Mouse (Mus musculus) hindbrain, embryonic 15.5 days (tissue): Measurements from ENCODE around the gene Foxl1. TPM values are rescaled to one million over a fixed set of nuclear protein-coding genes. Genes with fewer than 3 reads are reported as not detected.
A peak's percentile ranks its signal among the peaks of the same experiment; 100 is the strongest.

Source experiments
- ATAC-seq: fragments of 200-750 bp; cut with Nextera tagmentation; 2 replicates; pipeline ENCODE4 v1.8.0; 2017; ENCODE audit warnings: low read depth, moderate number of reproducible peaks, moderate TSS enrichment; ENCODE audit not compliant: low FRiP score
- H3K27ac ChIP-seq: fragments of 300-500 bp; sonication (generic); replicated peaks from 2 replicates; pipeline ENCODE4 v1.5.1; 2015; ENCODE audit warnings: mild to moderate bottlenecking, inconsistent platforms
- H3K27me3 ChIP-seq: fragments of 300-500 bp; sonication (generic); 2 replicates; pipeline ENCODE4 v1.6.1; 2015; ENCODE audit warnings: control low read depth, inconsistent platforms
- H3K36me3 ChIP-seq: fragments of 300-500 bp; sonication (generic); 2 replicates; pipeline ENCODE4 v1.6.1; 2015; ENCODE audit warnings: control low read depth, inconsistent platforms
- H3K4me1 ChIP-seq: fragments of 300-500 bp; sonication (generic); replicated peaks from 2 replicates; pipeline ENCODE4 v1.6.1; 2015; ENCODE audit warnings: control low read depth, inconsistent platforms
- H3K4me2 ChIP-seq: fragments of 300-500 bp; sonication (generic); 2 replicates; pipeline ENCODE4 v1.6.1; 2015; ENCODE audit warnings: moderate library complexity, mild to moderate bottlenecking, inconsistent platforms
- H3K4me3 ChIP-seq: fragments of 300-500 bp; sonication (generic); 2 replicates; pipeline ENCODE4 v1.5.1; 2015; ENCODE audit warnings: mild to moderate bottlenecking, inconsistent platforms
- H3K9ac ChIP-seq: fragments of 300-500 bp; sonication (generic); 2 replicates; pipeline ENCODE4 v1.6.1; 2015; ENCODE audit warnings: inconsistent platforms
- H3K9me3 ChIP-seq: fragments of 300-500 bp; sonication (generic); 2 replicates; pipeline ENCODE4 v1.6.1; 2016; ENCODE audit warnings: control low read depth, inconsistent platforms
- WGBS: fragments of 180-500 bp; shearing (Covaris S2); methylation state at CpG from one replicate; pipeline ENCODE4 v1.1.7; 2015; 5-methylcytosine and 5-hydroxymethylcytosine counted together
- polyA plus RNA-seq: library from polyadenylated mRNA; unstranded; fragments of >200 nt; fragmentation: Nextera tagmentation; extraction: Ambion mirVana; gene quantifications from 2 replicates; pipeline ENCODE4 v1.2.1, GENCODE M21; 2015

Gene Foxl1
- polyA plus RNA-seq, 1 experiment from 2014 or later: 0.40 TPM

DNA sequence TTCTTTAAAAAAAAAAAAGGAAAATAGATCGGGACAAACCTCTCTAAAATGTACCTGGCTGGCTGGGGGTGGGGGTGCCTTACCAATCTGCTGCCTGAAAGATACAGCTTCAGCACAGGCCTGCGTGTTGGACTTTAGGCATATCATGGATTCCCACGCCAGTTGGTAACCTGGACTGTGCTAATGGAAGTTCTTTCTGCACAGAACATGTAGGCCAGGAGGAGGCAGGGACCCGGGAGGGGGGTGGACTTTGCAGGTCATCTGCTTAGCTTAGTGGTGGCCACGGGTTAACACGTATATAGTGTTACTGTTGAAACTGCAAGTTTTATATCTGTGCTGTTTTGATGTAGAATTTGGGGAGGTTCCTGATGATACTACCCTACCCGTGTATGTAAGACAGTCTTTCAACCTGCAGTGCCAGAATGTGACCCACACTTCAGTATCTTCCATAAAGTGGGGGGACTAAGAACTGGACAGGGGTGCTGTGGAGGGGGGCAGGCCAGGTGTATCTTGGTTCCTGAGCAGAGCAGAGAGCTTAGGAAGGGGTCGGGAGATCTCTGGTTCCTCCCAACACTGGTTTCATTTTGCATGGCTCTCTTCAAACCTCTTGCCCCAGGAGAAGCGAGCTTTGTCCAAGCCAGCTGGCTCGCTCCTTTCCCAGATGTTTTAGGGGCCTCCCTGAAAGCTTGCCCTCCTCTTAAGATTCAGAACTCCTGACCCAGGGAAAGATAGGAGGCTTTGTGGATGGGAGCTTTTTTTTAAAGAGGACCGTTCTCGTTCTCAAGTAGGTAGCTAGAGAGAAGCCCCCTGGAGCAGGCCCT lies 7.9 kb upstream of the Foxl1 start:
- H3K4me1 ChIP-seq: peaks cover 15% of the 10 kb centered on the region
- no peak for ATAC-seq
- H3K4me3 ChIP-seq: 0 out of 2 replicates have a peak overlapping the region, but pooled peaks have one; percentile 0
- no peaks in the 10 kb centered on the region for H3K9me3 ChIP-seq
- H3K27me3 ChIP-seq: peaks cover 91% of the 10 kb centered on the region
- no peak overlapping the region for H3K4me2 ChIP-seq
- H3K9ac ChIP-seq: no peak overlapping the region
- no peaks in the 10 kb centered on the region for H3K36me3 ChIP-seq
- no peak overlapping the region for H3K27ac ChIP-seq
- WGBS: 8% methylated on average over 12 of the region's 12 CpGs

GRCm38 (mm10) chr8:121120456-121121419 lies 7.0 kb upstream of the Foxl1 start:
- WGBS: 6% methylated on average over 17 of the region's 17 CpGs
- Histone ChIP-seq H3K27ac (no peak overlapping the region), H3K27me3 (peaks cover 92% of the 10 kb centered on the region), H3K9me3 (no peaks in the 10 kb centered on the region), H3K9ac (no peak overlapping the region), H3K36me3 (no peaks in the 10 kb centered on the region), H3K4me3 (no peak overlapping the region), H3K4me1 (peaks cover 20% of the 10 kb centered on the region), H3K4me2 (no peak overlapping the region)
- no peak for ATAC-seq

DNA sequence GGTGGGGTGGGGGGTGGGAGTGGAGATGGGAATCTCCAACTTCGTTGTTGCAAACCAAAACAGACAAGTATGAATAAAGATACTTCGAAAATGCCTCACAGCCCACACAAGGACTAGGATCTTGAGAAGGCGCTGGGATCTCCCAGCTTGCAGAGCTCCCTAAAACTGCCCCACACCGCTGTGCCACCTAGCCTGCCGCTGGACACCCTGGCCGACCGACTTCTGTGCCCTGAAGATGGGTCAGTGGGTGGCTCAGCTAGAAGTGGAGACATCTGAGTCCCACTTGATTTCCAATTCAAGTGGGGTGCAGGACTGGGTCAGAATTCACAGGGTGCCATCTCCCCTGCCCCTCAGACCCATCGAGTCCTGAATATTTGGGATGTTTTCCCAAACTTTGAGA lies 6.0 kb upstream of the Foxl1 start:
- Histone ChIP-seq H3K9ac (no peak overlapping the region), H3K36me3 (no peaks in the 10 kb centered on the region), H3K4me2 (no peak overlapping the region), H3K27ac (no peak overlapping the region), H3K9me3 (no peaks in the 10 kb centered on the region), H3K27me3 (peaks cover 93% of the 10 kb centered on the region), H3K4me1 (peaks cover 14% of the 10 kb centered on the region), H3K4me3 (no peak overlapping the region)
- WGBS: 8% methylated on average over 8 of the region's 8 CpGs
- no peak for ATAC-seq

DNA sequence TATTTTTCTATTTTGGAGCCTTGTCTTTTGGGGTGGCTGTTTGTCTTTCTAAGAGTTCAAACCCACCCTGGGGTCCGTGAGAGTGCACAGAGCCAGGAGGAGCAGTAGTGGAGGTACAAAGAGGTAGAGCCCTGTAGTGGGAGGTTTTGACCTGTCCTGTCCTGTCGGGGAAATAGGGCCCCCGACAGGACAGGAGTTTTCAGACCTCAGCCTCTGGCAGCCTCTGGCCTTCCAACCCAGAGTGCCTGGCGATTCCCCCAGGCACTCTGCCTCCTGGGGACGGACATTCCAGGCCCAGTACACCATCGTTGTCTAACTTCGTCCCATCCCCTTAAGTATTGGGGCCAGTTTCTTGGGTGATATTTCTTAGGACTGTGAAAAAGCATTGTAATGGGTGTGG lies 5.4 kb upstream of the Foxl1 start:
- H3K4me3 ChIP-seq: no peak overlapping the region
- 10% methylated on average over 7 of the region's 7 CpGs for WGBS

GRCm38 (mm10) chr8:121123113-121123512 lies 4.6 kb upstream of the Foxl1 start:
- no peaks in the 10 kb centered on the region for H3K9me3 ChIP-seq
- peaks cover 94% of the 10 kb centered on the region for H3K27me3 ChIP-seq
- no peak for ATAC-seq
- H3K4me2 ChIP-seq: no peak overlapping the region
- H3K36me3 ChIP-seq: no peaks in the 10 kb centered on the region
- no peak overlapping the region for H3K4me3 ChIP-seq
- 32% methylated on average over 2 of the region's 2 CpGs for WGBS
- H3K4me1 ChIP-seq: peaks cover 12% of the 10 kb centered on the region
- H3K9ac ChIP-seq: no peak overlapping the region
- H3K27ac ChIP-seq: no peak overlapping the region

More for the DNA sequence above, 5.4 kb upstream of the Foxl1 start:
- H3K27me3 ChIP-seq: peaks cover 93% of the 10 kb centered on the region
- H3K9ac ChIP-seq: no peak overlapping the region
- no peak for ATAC-seq
- no peak overlapping the region for H3K4me2 ChIP-seq
- H3K36me3 ChIP-seq: no peaks in the 10 kb centered on the region
- peaks cover 10% of the 10 kb centered on the region for H3K4me1 ChIP-seq
- H3K27ac ChIP-seq: no peak overlapping the region
- H3K9me3 ChIP-seq: no peaks in the 10 kb centered on the region

DNA sequence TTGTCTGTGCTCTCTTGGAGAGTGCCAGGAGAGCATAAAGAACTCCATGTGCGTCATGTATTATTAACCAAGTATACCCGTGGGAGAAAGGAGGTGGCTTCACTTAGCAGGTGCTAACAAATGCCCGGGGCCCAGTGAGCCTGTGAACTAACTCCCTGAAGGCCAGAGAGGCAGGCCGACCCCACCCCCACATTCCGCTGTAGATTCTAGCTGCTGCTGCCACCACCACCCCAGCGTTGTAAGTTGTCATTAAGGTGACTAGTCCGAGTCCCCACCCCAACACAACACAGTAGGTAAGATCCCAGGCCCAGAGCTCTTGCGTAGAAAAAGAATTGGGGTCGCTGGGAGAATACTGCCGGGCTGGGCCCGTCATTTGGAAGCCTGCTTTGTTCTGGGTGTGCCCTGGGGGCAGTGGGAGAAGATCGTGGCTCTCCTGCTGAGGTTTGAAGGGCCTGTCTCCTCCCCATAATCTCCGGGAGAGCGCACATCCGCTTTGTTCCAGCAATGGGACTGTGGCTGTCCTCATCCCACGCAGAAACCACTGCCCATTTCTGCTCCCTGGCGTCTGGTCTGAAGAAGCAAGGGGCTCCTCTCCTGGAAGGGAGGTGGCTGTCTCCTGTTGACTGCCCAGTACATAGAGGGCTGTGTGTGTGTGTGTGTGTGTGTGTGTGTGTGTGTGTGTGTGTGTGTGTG lies 3.0 kb upstream of the Foxl1 start:
- Histone ChIP-seq H3K9ac (no peak overlapping the region), H3K9me3 (no peaks in the 10 kb centered on the region), H3K4me3 (no peak overlapping the region), H3K4me2 (peak overlapping the region; percentile 47), H3K4me1 (peaks cover 20% of the 10 kb centered on the region), H3K27ac (no peak overlapping the region), H3K36me3 (no peaks in the 10 kb centered on the region), H3K27me3 (peaks cover 98% of the 10 kb centered on the region)
- 0 out of 2 replicates have a peak, but pooled peaks have one; percentile 40 for ATAC-seq
- 2% methylated on average over 17 of the region's 17 CpGs for WGBS

DNA sequence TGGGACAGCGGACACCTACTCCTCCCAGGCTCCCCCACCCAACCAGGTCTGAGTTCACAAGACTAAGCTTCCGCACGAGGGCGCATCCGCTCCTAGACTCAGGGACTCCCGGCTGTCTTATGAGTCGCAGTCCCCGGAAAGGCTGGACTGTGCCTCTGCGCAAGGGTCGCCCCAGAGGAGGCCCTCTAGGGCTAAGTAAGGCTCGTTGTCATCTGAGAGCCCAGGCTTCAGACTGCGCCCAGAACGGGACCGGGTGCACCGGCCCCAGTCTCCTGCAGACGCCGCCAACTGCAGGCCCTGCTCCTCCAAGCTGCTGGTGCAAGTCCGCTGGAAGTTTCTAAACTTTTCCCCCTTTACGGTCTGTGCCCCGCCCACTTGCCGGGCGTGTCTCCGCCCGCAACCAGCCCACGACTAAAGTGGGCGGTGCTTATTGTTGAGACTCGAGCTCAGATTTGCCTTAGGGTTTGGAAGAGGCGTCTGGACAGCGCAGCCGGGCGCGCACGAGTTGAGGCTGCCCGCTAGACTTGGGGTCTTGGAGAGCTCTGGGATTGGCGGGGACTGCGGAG lies 2.3 kb upstream of the Foxl1 start:
- no peak overlapping the region for H3K9ac ChIP-seq
- peak; percentile 75 for ATAC-seq
- WGBS: under 1% methylated on average over 36 of the region's 36 CpGs
- H3K27ac ChIP-seq: no peak overlapping the region
- H3K36me3 ChIP-seq: no peaks in the 10 kb centered on the region
- peak overlapping the region; percentile 16; the same call in 1 of the 2 replicates for H3K4me3 ChIP-seq
- H3K4me2 ChIP-seq: peak overlapping the region; percentile 47
- H3K4me1 ChIP-seq: peaks cover 20% of the 10 kb centered on the region
- peaks cover 98% of the 10 kb centered on the region for H3K27me3 ChIP-seq
- H3K9me3 ChIP-seq: no peaks in the 10 kb centered on the region

GRCm38 (mm10) chr8:121126191-121126590 lies 1.5 kb upstream of the Foxl1 start:
- WGBS: 6% methylated on average over 6 of the region's 6 CpGs
- peaks cover 98% of the 10 kb centered on the region for H3K27me3 ChIP-seq
- no peaks in the 10 kb centered on the region for H3K36me3 ChIP-seq
- no peak for ATAC-seq
- no peak overlapping the region for H3K4me3 ChIP-seq
- H3K4me2 ChIP-seq: no peak overlapping the region
- H3K4me1 ChIP-seq: peaks cover 20% of the 10 kb centered on the region
- no peak overlapping the region for H3K27ac ChIP-seq
- H3K9ac ChIP-seq: no peak overlapping the region
- H3K9me3 ChIP-seq: no peaks in the 10 kb centered on the region

GRCm38 (mm10) chr8:121126694-121127093 lies 1.0 kb upstream of the Foxl1 start:
- no peak overlapping the region for H3K9ac ChIP-seq
- H3K4me2 ChIP-seq: no peak overlapping the region
- H3K4me3 ChIP-seq: no peak overlapping the region
- no peak overlapping the region for H3K27ac ChIP-seq
- 0% methylated on average over 6 of the region's 6 CpGs for WGBS
- H3K36me3 ChIP-seq: no peaks in the 10 kb centered on the region
- ATAC-seq: no peak
- peaks cover 97% of the 10 kb centered on the region for H3K27me3 ChIP-seq
- H3K4me1 ChIP-seq: peaks cover 20% of the 10 kb centered on the region
- H3K9me3 ChIP-seq: no peaks in the 10 kb centered on the region

- Histone ChIP-seq H3K36me3 (no peaks in the 10 kb centered on the region), H3K27ac (no peak overlapping the region), H3K4me1 (peaks cover 20% of the 10 kb centered on the region), H3K4me3 (no peak overlapping the region), H3K9ac (no peak overlapping the region), H3K4me2 (no peak overlapping the region), H3K27me3 (peaks cover 97% of the 10 kb centered on the region), H3K9me3 (no peaks in the 10 kb centered on the region)
- 4% methylated on average over 11 of the region's 11 CpGs for WGBS
- no peak for ATAC-seq
Measured at GRCm38 (mm10) chr8:121127291-121127701, 444 bp upstream of the Foxl1 start.

- H3K4me1 ChIP-seq: peaks cover 20% of the 10 kb centered on the region
- H3K4me2 ChIP-seq: peak overlapping the region; percentile 37
- no peaks in the 10 kb centered on the region for H3K9me3 ChIP-seq
- peaks cover 90% of the 10 kb centered on the region for H3K27me3 ChIP-seq
- no peak overlapping the region for H3K27ac ChIP-seq
- no peaks in the 10 kb centered on the region for H3K36me3 ChIP-seq
- no peak for ATAC-seq
- 2% methylated on average over 55 of the region's 55 CpGs for WGBS
- 0 out of 2 replicates have a peak overlapping the region, but pooled peaks have one; percentile 8 for H3K4me3 ChIP-seq
- H3K9ac ChIP-seq: no peak overlapping the region
Measured at GRCm38 (mm10) chr8:121128531-121129264, 958 bp downstream of the Foxl1 start.
